Mouse (Mus musculus) heart, postnatal 25 days (tissue): ENCODE data around the gene Traf6. TPM values are rescaled to one million over a fixed set of nuclear protein-coding genes. Genes with fewer than 3 reads are reported as not detected.

Source experiments
- DNase-seq: peaks from one replicate; pipeline ENCODE4 v3.0.0; 2022; ENCODE audit warnings: low spot score
- intact Hi-C: fragments of 180-260 bp; cut with DNase I; formaldehyde crosslinking; loops from one replicate; pipeline ENCODE4 v1.15.1; 2025
- total RNA-seq, 2 experiments: library from RNA; stranded (reverse); gene quantifications; 2 replicates each; pipeline ENCODE4 v1.2.3; 2021

The Traf6 gene
- total RNA-seq, result 1 to 10 TPM; 8.9 to 9.3 TPM

GRCm38 (mm10) chr2:101678236-101679021 lies at the start of gene Traf6:
TSS of gene Traf6 (plus strand) at chr2:101678429.
- intact Hi-C loops, result no loop called here
- DNase-seq, result peak; percentile 74

GRCm38 (mm10) chr2:101638979-101639839 lies 39.0 kb upstream of the Traf6 start:
- intact Hi-C loops, result no loop called here
- DNase-seq, result no peak

GRCm38 (mm10) chr2:101639840-101640350 lies 38.3 kb upstream of the Traf6 start:
- DNase-seq, result no peak
- intact Hi-C loops, result no loop called here

- intact Hi-C loops, result no loop called here
Observed at GRCm38 (mm10) chr2:101645841-101646240, 32.4 kb upstream of the Traf6 start.

GRCm38 (mm10) chr2:101648361-101648760 lies 29.9 kb upstream of the Traf6 start:
- intact Hi-C loops, result no loop called here
- no peak for DNase-seq

More at GRCm38 (mm10) chr2:101645841-101646240, 32.4 kb upstream of the Traf6 start:
- DNase-seq, result no peak

- DNase-seq, result no peak
- intact Hi-C loops, result no loop called here
Observed at GRCm38 (mm10) chr2:101649114-101649671, 29.0 kb upstream of the Traf6 start, which contains the start of the genes Rag1 and B230118H07Rik. TSS of gene Rag1 (minus strand) at chr2:101649501. TSS of gene B230118H07Rik (minus strand) at chr2:101649532.

- DNase-seq, result no peak
- intact Hi-C loops, result loop anchor here (5.0 kb wide), 2 partner anchors 53 to 123 kb away; no protein-coding TSS in a partner anchor
Observed at GRCm38 (mm10) chr2:101650446-101650845, 27.8 kb upstream of the Traf6 start.

- no peak for DNase-seq
- intact Hi-C loops, result loop anchor here (5.0 kb wide), 2 partner anchors 55 to 125 kb away; no protein-coding TSS in a partner anchor
Observed at GRCm38 (mm10) chr2:101652204-101652920, 25.9 kb upstream of the Traf6 start.

- no peak for DNase-seq
- intact Hi-C loops, result loop anchor here (1.0 to 5.0 kb wide), 3 partner anchors 56 to 181 kb away; no protein-coding TSS in a partner anchor
Observed at GRCm38 (mm10) chr2:101652921-101653597, 25.2 kb upstream of the Traf6 start.

GRCm38 (mm10) chr2:101660536-101660935 lies 17.7 kb upstream of the Traf6 start:
- no peak for DNase-seq
- intact Hi-C loops, result no loop called here

- intact Hi-C loops, result no loop called here
- DNase-seq, result peak; percentile 15
Observed at GRCm38 (mm10) chr2:101665058-101665702, 13.0 kb upstream of the Traf6 start.

- intact Hi-C loops, result no loop called here
- no peak for DNase-seq
Observed at GRCm38 (mm10) chr2:101665703-101666092, 12.5 kb upstream of the Traf6 start.

- intact Hi-C loops, result no loop called here
- DNase-seq, result no peak
Observed at GRCm38 (mm10) chr2:101668751-101669150, 9.5 kb upstream of the Traf6 start.

- intact Hi-C loops, result no loop called here
- DNase-seq, result no peak
Observed at GRCm38 (mm10) chr2:101673547-101673946, 4.7 kb upstream of the Traf6 start.

GRCm38 (mm10) chr2:101679164-101679784 lies 1.0 kb downstream of the Traf6 start:
- no peak for DNase-seq
- intact Hi-C loops, result no loop called here

- DNase-seq, result no peak
- intact Hi-C loops, result no loop called here
Observed at GRCm38 (mm10) chr2:101684421-101684820, 6.2 kb downstream of the Traf6 start.

- DNase-seq, result no peak
- intact Hi-C loops, result no loop called here
Observed at GRCm38 (mm10) chr2:101688011-101688410, 9.8 kb downstream of the Traf6 start.

- DNase-seq, result no peak
- intact Hi-C loops, result no loop called here
Observed at GRCm38 (mm10) chr2:101690252-101690827, 12.1 kb downstream of the Traf6 start.
